Mouse (Mus musculus): ENCODE results near the gene Zfp655. TPM values are rescaled to one million over a fixed set of nuclear protein-coding genes. Genes with fewer than 3 reads are reported as not detected.

The Zfp655 gene
- 124 and 145 TPM in 2 replicates for total RNA-seq (2014; fragmentation: Nextera tagmentation)
- 92.8 and 101 TPM in 2 replicates for total RNA-seq (2017)
- 25.1 and 32.6 TPM in 2 replicates for polyA plus RNA-seq (2012)

GRCm38 (mm10) chr5:145231367-145231871 lies at the start of gene Zfp655:
TSS of gene Zfp655 (plus strand) at chr5:145231715.
- H3K4me1 ChIP-seq (ENCODE audit: insufficient read depth, low read depth, low read length): peaks cover 46% of the 10 kb centered on the region
- peak; percentile 97 for DNase-seq (ENCODE audit: low spot score)
- peak within 1 kb of the TSS; percentile 98 for H3K4me3 ChIP-seq (ENCODE audit: low read depth, low read length)
- H3K27me3 ChIP-seq (ENCODE audit: insufficient read depth, low read length): no peaks in the 10 kb centered on the region
- TF ChIP-seq POLR2AphosphoS5 (IDR thresholded peaks at IDR 0.05; ENCODE audit: insufficient replicate concordance, low read depth, low read length) (no peak), GATA2 (IDR thresholded peaks at IDR 0.05; ENCODE audit: borderline replicate concordance, low read depth, low read length) (no peak), CTCF (IDR thresholded peaks at IDR 0.05; ENCODE audit: low read depth, low read length) (no peak), TAL1 (conservative IDR thresholded peaks at IDR 0.05; ENCODE audit: low read depth, low read length) (no peak), GATA1 (IDR thresholded peaks at IDR 0.05; ENCODE audit: borderline replicate concordance, low read length) (no peak)
- H3K36me3 ChIP-seq (replicated peaks): peaks cover 35% of the 10 kb centered on the region
- no peaks in the 10 kb centered on the region for H3K9me3 ChIP-seq (replicated peaks)
- ATAC-seq (ENCODE audit: extremely low read depth, insufficient number of reproducible peaks, low FRiP score, poor library complexity, severe bottlenecking): peak; percentile 91

- DNase-seq (ENCODE audit: low spot score): no peak
- Histone ChIP-seq H3K9me3 (replicated peaks) (no peaks in the 10 kb centered on the region), H3K27me3 (ENCODE audit: insufficient read depth, low read length) (no peaks in the 10 kb centered on the region), H3K36me3 (replicated peaks) (peaks cover 94% of the 10 kb centered on the region), H3K4me1 (ENCODE audit: insufficient read depth, low read depth, low read length) (peaks cover 57% of the 10 kb centered on the region), H3K4me3 (ENCODE audit: low read depth, low read length) (no peak overlapping the region)
- no peak for ATAC-seq (ENCODE audit: extremely low read depth, insufficient number of reproducible peaks, low FRiP score, poor library complexity, severe bottlenecking)
- TF ChIP-seq POLR2AphosphoS5 (IDR thresholded peaks at IDR 0.05; ENCODE audit: insufficient replicate concordance, low read depth, low read length) (no peak), GATA1 (IDR thresholded peaks at IDR 0.05; ENCODE audit: borderline replicate concordance, low read length) (no peak), CTCF (IDR thresholded peaks at IDR 0.05; ENCODE audit: low read depth, low read length) (no peak), GATA2 (IDR thresholded peaks at IDR 0.05; ENCODE audit: borderline replicate concordance, low read depth, low read length) (no peak)
Measured at GRCm38 (mm10) chr5:145185244-145185643, 46.3 kb upstream of the Zfp655 start.

- Histone ChIP-seq H3K36me3 (replicated peaks) (peaks cover 68% of the 10 kb centered on the region), H3K4me3 (ENCODE audit: low read depth, low read length) (peak overlapping the region; percentile 85; the same call in 1 of the 2 replicates), H3K9me3 (replicated peaks) (no peaks in the 10 kb centered on the region), H3K4me1 (ENCODE audit: insufficient read depth, low read depth, low read length) (peaks cover 55% of the 10 kb centered on the region), H3K27me3 (ENCODE audit: insufficient read depth, low read length) (no peaks in the 10 kb centered on the region)
- ATAC-seq (ENCODE audit: extremely low read depth, insufficient number of reproducible peaks, low FRiP score, poor library complexity, severe bottlenecking) (0 out of 2 replicates have a peak, but pooled peaks have one; percentile 12), DNase-seq (ENCODE audit: low spot score) (peak; percentile 23)
- no peak for TF ChIP-seq CTCF (IDR thresholded peaks at IDR 0.05; ENCODE audit: low read depth, low read length)
- TF ChIP-seq GATA1 (IDR thresholded peaks at IDR 0.05; ENCODE audit: borderline replicate concordance, low read length): no peak
Measured at GRCm38 (mm10) chr5:145189416-145189815, 42.1 kb upstream of the Zfp655 start.

- Histone ChIP-seq H3K9me3 (replicated peaks) (no peaks in the 10 kb centered on the region), H3K27me3 (ENCODE audit: insufficient read depth, low read length) (no peaks in the 10 kb centered on the region), H3K4me3 (ENCODE audit: low read depth, low read length) (peak overlapping the region; percentile 85), H3K4me1 (ENCODE audit: insufficient read depth, low read depth, low read length) (peaks cover 51% of the 10 kb centered on the region), H3K36me3 (replicated peaks) (peaks cover 69% of the 10 kb centered on the region)
- no peak for ATAC-seq (ENCODE audit: extremely low read depth, insufficient number of reproducible peaks, low FRiP score, poor library complexity, severe bottlenecking)
- DNase-seq (ENCODE audit: low spot score): no peak
- no peak for TF ChIP-seq CTCF (IDR thresholded peaks at IDR 0.05; ENCODE audit: low read depth, low read length)
- TF ChIP-seq GATA1 (IDR thresholded peaks at IDR 0.05; ENCODE audit: borderline replicate concordance, low read length): no peak
- TF ChIP-seq GATA2 (IDR thresholded peaks at IDR 0.05; ENCODE audit: borderline replicate concordance, low read depth, low read length): no peak
- no peak for TF ChIP-seq POLR2AphosphoS5 (IDR thresholded peaks at IDR 0.05; ENCODE audit: insufficient replicate concordance, low read depth, low read length)
- no peak for TF ChIP-seq TAL1 (conservative IDR thresholded peaks at IDR 0.05; ENCODE audit: low read depth, low read length)
Measured at GRCm38 (mm10) chr5:145190373-145190772, 41.1 kb upstream of the Zfp655 start.

GRCm38 (mm10) chr5:145190875-145191798 lies 40.4 kb upstream of the Zfp655 start:
- DNase-seq (ENCODE audit: low spot score) (peak; percentile 78), ATAC-seq (ENCODE audit: extremely low read depth, insufficient number of reproducible peaks, low FRiP score, poor library complexity, severe bottlenecking) (peak; percentile 80)
- Histone ChIP-seq H3K27me3 (ENCODE audit: insufficient read depth, low read length) (no peaks in the 10 kb centered on the region), H3K4me3 (ENCODE audit: low read depth, low read length) (peak overlapping the region; percentile 85), H3K36me3 (replicated peaks) (peaks cover 69% of the 10 kb centered on the region), H3K9me3 (replicated peaks) (no peaks in the 10 kb centered on the region), H3K4me1 (ENCODE audit: insufficient read depth, low read depth, low read length) (peaks cover 44% of the 10 kb centered on the region)
- TF ChIP-seq GATA2 (IDR thresholded peaks at IDR 0.05; ENCODE audit: borderline replicate concordance, low read depth, low read length): no peak
- no peak for TF ChIP-seq POLR2AphosphoS5 (IDR thresholded peaks at IDR 0.05; ENCODE audit: insufficient replicate concordance, low read depth, low read length)
- no peak for TF ChIP-seq GATA1 (IDR thresholded peaks at IDR 0.05; ENCODE audit: borderline replicate concordance, low read length)
- no peak for TF ChIP-seq TAL1 (conservative IDR thresholded peaks at IDR 0.05; ENCODE audit: low read depth, low read length)
- TF ChIP-seq CTCF (IDR thresholded peaks at IDR 0.05; ENCODE audit: low read depth, low read length): no peak

- H3K27me3 ChIP-seq (ENCODE audit: insufficient read depth, low read length): no peaks in the 10 kb centered on the region
- DNase-seq (ENCODE audit: low spot score) (no peak), ATAC-seq (ENCODE audit: extremely low read depth, insufficient number of reproducible peaks, low FRiP score, poor library complexity, severe bottlenecking) (no peak)
- H3K9me3 ChIP-seq (replicated peaks): no peaks in the 10 kb centered on the region
- peaks cover 67% of the 10 kb centered on the region for H3K36me3 ChIP-seq (replicated peaks)
- TF ChIP-seq TAL1 (conservative IDR thresholded peaks at IDR 0.05; ENCODE audit: low read depth, low read length): no peak
- TF ChIP-seq GATA2 (IDR thresholded peaks at IDR 0.05; ENCODE audit: borderline replicate concordance, low read depth, low read length): no peak
- TF ChIP-seq CTCF (IDR thresholded peaks at IDR 0.05; ENCODE audit: low read depth, low read length): no peak
- TF ChIP-seq POLR2AphosphoS5 (IDR thresholded peaks at IDR 0.05; ENCODE audit: insufficient replicate concordance, low read depth, low read length): no peak
- H3K4me3 ChIP-seq (ENCODE audit: low read depth, low read length): peak within 1 kb of the TSS; percentile 85
- peaks cover 38% of the 10 kb centered on the region for H3K4me1 ChIP-seq (ENCODE audit: insufficient read depth, low read depth, low read length)
Measured at GRCm38 (mm10) chr5:145191962-145192361, 39.6 kb upstream of the Zfp655 start, which contains the start of gene Atp5j2. TSS of gene Atp5j2 (minus strand) at chr5:145192062.
